Mouse (Mus musculus) CH12.LX (cell line): Measurements from ENCODE around the gene Tns4. TPM values are rescaled to one million over a fixed set of nuclear protein-coding genes. Genes with fewer than 3 reads are reported as not detected.

Experiments used
- DNase-seq: peaks from one replicate; pipeline ENCODE4 v3.0.0-alpha.2; 2013; ENCODE audit errors: extremely low read depth
- H3K27ac ChIP-seq: 2 replicates; pipeline ENCODE4 v1.5.1; 2012; ENCODE audit warnings: low read depth, mild to moderate bottlenecking, control low read depth, moderate library complexity; ENCODE audit not compliant: insufficient read depth
- H3K27me3 ChIP-seq: replicated peaks from 2 replicates; pipeline ENCODE3; 2012; ENCODE audit warnings: inconsistent platforms
- H3K36me3 ChIP-seq, 2 experiments: replicated peaks in 1 of 2; 2 replicates each; pipeline versions ENCODE3 to v1.6.1; 2012; ENCODE audit warnings: inconsistent platforms in 1 of 2, low read length in 1 of 2, mild to moderate bottlenecking in 1 of 2, mixed read lengths in 1 of 2, moderate library complexity in 1 of 2; ENCODE audit not compliant: control insufficient read depth in 1 of 2, insufficient read depth in 1 of 2
- H3K4me1 ChIP-seq, 2 experiments: 2 replicates each; pipeline ENCODE4 v1.6.1; 2012; ENCODE audit warnings: inconsistent platforms in 1 of 2, moderate library complexity in 1 of 2; ENCODE audit not compliant: insufficient read depth in 2 of 2, control insufficient read depth in 1 of 2
- H3K4me2 ChIP-seq: 2 replicates; pipeline ENCODE4 v1.6.1; 2012; ENCODE audit warnings: low read depth, mild to moderate bottlenecking, control low read depth; ENCODE audit not compliant: poor library complexity, insufficient read depth, severe bottlenecking
- H3K4me3 ChIP-seq, 3 experiments: fragments of 150-350 bp in 1 of 3; sonication (generic) in 1 of 3; replicated peaks in 1 of 3; 2 replicates each; pipeline versions ENCODE3 to v1.5.1; 2011 to 2012; ENCODE audit warnings: low read depth in 2 of 3, low read length in 2 of 3, mild to moderate bottlenecking in 2 of 3, moderate library complexity in 2 of 3, control low read depth in 1 of 3, improper control_type of control experiment in 1 of 3, inconsistent platforms in 1 of 3, mixed read lengths in 1 of 3; ENCODE audit not compliant: poor library complexity in 1 of 3
- H3K79me2 ChIP-seq: replicated peaks from 2 replicates; pipeline ENCODE4 v1.6.1; 2012; ENCODE audit warnings: mild to moderate bottlenecking, moderate library complexity; ENCODE audit not compliant: control insufficient read depth, poor library complexity, insufficient read depth, severe bottlenecking; ENCODE audit errors: extremely low read depth
- H3K9ac ChIP-seq: 2 replicates; pipeline ENCODE4 v1.6.1; 2012; ENCODE audit warnings: low read depth, mild to moderate bottlenecking, control low read depth, moderate library complexity; ENCODE audit not compliant: insufficient read depth
- H3K9me3 ChIP-seq: replicated peaks from 2 replicates; pipeline ENCODE3; 2012; ENCODE audit warnings: low read length, inconsistent platforms, mixed read lengths
- BHLHE40 ChIP-seq: IDR thresholded peaks from 2 replicates; pipeline ENCODE4 v1.6.1; 2011; ENCODE audit warnings: mild to moderate bottlenecking, low read depth, low read length, improper control_type of control experiment
- CHD1 ChIP-seq: IDR thresholded peaks from 2 replicates; pipeline ENCODE4 v1.6.1; 2012; ENCODE audit warnings: low read depth, low read length, improper control_type of control experiment, inconsistent platforms
- CHD2 ChIP-seq: IDR thresholded peaks from 2 replicates; pipeline ENCODE4 v1.6.1; 2011; ENCODE audit warnings: low read length, improper control_type of control experiment
- CTCF ChIP-seq, 2 experiments: IDR thresholded peaks in 1 of 2; conservative IDR thresholded peaks in 1 of 2; 2 replicates each; pipeline ENCODE4 v1.5.1; 2011 to 2012; ENCODE audit warnings: low read depth in 2 of 2, low read length in 2 of 2, improper control_type of control experiment in 1 of 2, inconsistent platforms in 1 of 2, mild to moderate bottlenecking in 1 of 2, moderate library complexity in 1 of 2
- EP300 ChIP-seq: IDR thresholded peaks from 2 replicates; pipeline ENCODE4 v1.6.1; 2011; ENCODE audit warnings: low read length, improper control_type of control experiment
- ETS1 ChIP-seq: conservative IDR thresholded peaks from 2 replicates; pipeline ENCODE4 v1.6.1; 2012; ENCODE audit warnings: low read depth, mild to moderate bottlenecking, inconsistent platforms, low read length, improper control_type of control experiment, moderate library complexity
- JUN ChIP-seq: IDR thresholded peaks from 2 replicates; pipeline ENCODE4 v1.6.1; 2011; ENCODE audit warnings: low read depth, mild to moderate bottlenecking, low read length, improper control_type of control experiment, moderate library complexity; ENCODE audit not compliant: insufficient read depth
- KAT2A ChIP-seq: IDR thresholded peaks from 2 replicates; pipeline ENCODE4 v1.6.1; 2012; ENCODE audit warnings: low read length, improper control_type of control experiment, inconsistent platforms; ENCODE audit not compliant: insufficient replicate concordance
- MAX ChIP-seq: IDR thresholded peaks from 2 replicates; pipeline ENCODE4 v1.6.1; 2011; ENCODE audit warnings: low read length, improper control_type of control experiment
- MXI1 ChIP-seq: IDR thresholded peaks from 2 replicates; pipeline ENCODE4 v1.6.1; 2011; ENCODE audit warnings: mild to moderate bottlenecking, low read depth, low read length, improper control_type of control experiment
- NRF1 ChIP-seq: IDR thresholded peaks from 2 replicates; pipeline ENCODE4 v1.6.1; 2014; ENCODE audit warnings: low read depth, mild to moderate bottlenecking, inconsistent platforms, low read length, improper control_type of control experiment, moderate library complexity
- PAX5 ChIP-seq: IDR thresholded peaks from 2 replicates; pipeline ENCODE4 v1.6.1; 2012; ENCODE audit warnings: low read length, inconsistent platforms, mixed read lengths
- POLR2AphosphoS2 ChIP-seq: IDR thresholded peaks from 2 replicates; pipeline ENCODE4 v1.6.1; 2011; ENCODE audit warnings: low read depth, low read length, improper control_type of control experiment
- SIN3A ChIP-seq: IDR thresholded peaks from 2 replicates; pipeline ENCODE4 v1.6.1; 2012; ENCODE audit warnings: low read length, improper control_type of control experiment, inconsistent platforms
- SMC3 ChIP-seq: IDR thresholded peaks from 2 replicates; pipeline ENCODE4 v1.6.1; 2011; ENCODE audit warnings: low read depth, low read length, improper control_type of control experiment
- TCF12 ChIP-seq: IDR thresholded peaks from 2 replicates; pipeline ENCODE4 v1.6.1; 2014; ENCODE audit warnings: low read depth, mild to moderate bottlenecking, inconsistent platforms, low read length, improper control_type of control experiment
- ZNF384 ChIP-seq: IDR thresholded peaks from 2 replicates; pipeline ENCODE4 v1.6.1; 2012; ENCODE audit warnings: low read depth, low read length, improper control_type of control experiment, inconsistent platforms
- dilution Hi-C: fragments of 300-500 bp; cut with MboI; formaldehyde crosslinking; loops from 2 replicates; pipeline ENCODE4 v1.14.3; 2020; ENCODE audit warnings: low sequenced_read_pairs; ENCODE audit not compliant: extremely low pct_unique_long_range_greater_than_20kb, extremely low pct_ligation_motif_present
- in situ Hi-C: fragments of 300-500 bp; cut with MboI; formaldehyde crosslinking; loops from 3 replicates; pipeline ENCODE4 v1.14.3; 2019; ENCODE audit warnings: low sequenced_read_pairs, low pct_ligation_motif_present, low pct_unique_long_range_greater_than_20kb, mixed read lengths
- polyA plus RNA-seq: library from polyadenylated mRNA; unstranded; fragments of >175 nt; gene quantifications from 2 replicates; pipeline ENCODE4 v1.2.1, GENCODE M21; 2012; ENCODE audit warnings: low read depth; ENCODE audit not compliant: insufficient read length
- total RNA-seq, 2 experiments: library from RNA; depleted of rRNA; stranded (reverse); fragments of 300-350 nt in 1 of 2; fragments of >200 nt in 1 of 2; gene quantifications; 2 replicates each; pipeline ENCODE4 v1.2.3; 2012 to 2014

Gene Tns4
- total and polyA plus RNA-seq, 3 experiments, result 0.04 to 0.11 TPM; not detected in 1

- peak; percentile 71 for DNase-seq
- TF ChIP-seq SIN3A (no peak), SMC3 (no peak), MAX (peak; percentile 66), CTCF (conservative IDR thresholded peaks at IDR 0.05 in 1 of 2, IDR thresholded peaks at IDR 0.05 in 1 of 2; ENCODE audit: low read depth in 2 of 2, low read length in 2 of 2) (no peak), TCF12 (0 out of 2 replicates have a peak, but pooled peaks have one; percentile 19), EP300 (peak; percentile 57; the same call in 1 of the 2 replicates), MXI1 (peak; percentile 25; the same call in 1 of the 2 replicates), BHLHE40 (peak; percentile 98), ETS1 (peak; percentile 88), ZNF384 (no peak), NRF1 (no peak), CHD1 (no peak), JUN (peak; percentile 23; the same call in 1 of the 2 replicates), PAX5 (no peak)
- TF ChIP-seq, all 38 proteins: peak for 7
- Histone ChIP-seq H3K4me2 (no peak overlapping the region), H3K4me3 (no peak overlapping the region), H3K4me1 (peaks cover 7 to 9% of the 10 kb centered on the region in 2 experiments), H3K36me3 (no peaks in the 10 kb centered on the region), H3K27me3 (no peaks in the 10 kb centered on the region), H3K9ac (no peak overlapping the region), H3K79me2 (no peaks in the 10 kb centered on the region), H3K27ac (no peak overlapping the region), H3K9me3 (peaks cover 8% of the 10 kb centered on the region)
- in situ Hi-C loops (no loop called here), dilution Hi-C loops (no loop called here)
These were observed 9.8 kb upstream of the Tns4 start for GRCm38 (mm10) chr11:99098924-99099323.

DNA sequence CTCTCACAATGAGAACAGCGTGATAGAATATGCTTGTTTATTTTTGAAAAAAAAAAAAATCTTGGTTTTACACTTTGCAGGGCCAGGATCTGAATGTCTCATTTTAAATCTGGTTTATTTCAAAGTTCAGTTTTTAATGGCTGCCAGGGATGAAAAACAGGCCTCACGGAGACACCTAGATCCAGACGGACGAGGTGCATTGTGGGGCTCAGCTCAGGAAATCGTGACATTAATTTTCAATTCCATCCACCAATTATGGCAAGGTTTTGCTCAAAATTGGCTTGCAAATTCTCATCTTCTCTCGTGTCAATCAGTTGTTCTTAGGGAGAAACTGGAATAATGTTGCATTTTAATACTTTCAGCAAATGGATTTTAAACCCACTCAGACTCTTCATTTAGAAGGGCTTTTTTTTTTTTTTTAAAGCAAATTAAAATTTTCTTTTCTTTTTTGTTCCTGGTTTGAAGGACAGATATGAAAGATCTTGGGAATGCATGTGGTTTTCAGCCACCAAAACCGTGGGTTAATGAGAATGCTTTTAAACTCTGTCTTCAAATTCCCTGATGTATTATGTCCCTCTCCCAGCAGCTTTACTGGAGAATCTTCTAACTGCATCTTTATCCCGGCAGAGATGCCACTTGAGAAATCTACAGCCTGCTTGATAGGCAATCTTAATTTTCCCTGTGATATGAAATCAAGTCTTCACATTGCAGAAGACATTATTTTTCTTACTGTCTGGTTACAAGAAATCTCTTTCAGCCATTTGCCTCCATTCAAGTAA is 8.1 kb upstream of the Tns4 start:
- H3K9me3 ChIP-seq, result peaks cover 8% of the 10 kb centered on the region
- in situ Hi-C loops (no loop called here), dilution Hi-C loops (no loop called here)
- H3K36me3 ChIP-seq, result no peaks in the 10 kb centered on the region
- no peak overlapping the region for H3K9ac ChIP-seq
- no peak overlapping the region for H3K4me2 ChIP-seq
- peaks cover 6% of the 10 kb centered on the region for H3K27me3 ChIP-seq
- no peaks in the 10 kb centered on the region for H3K79me2 ChIP-seq
- no peak for DNase-seq
- no peak for TF ChIP-seq ETS1
- no peak for TF ChIP-seq POLR2AphosphoS2
- no peak for TF ChIP-seq CHD2
- no peak for TF ChIP-seq KAT2A
- H3K27ac ChIP-seq, result no peak overlapping the region
- H3K4me1 ChIP-seq, result peaks cover 7 to 9% of the 10 kb centered on the region in 2 experiments
- no peak overlapping the region for H3K4me3 ChIP-seq
